Mouse (Mus musculus) induced T-regulatory cell, adult 2 months (primary cell): ENCODE measurements at regions not wholly inside any gene's neighbourhood (a gene's known extent, or its start where the extent isn't known, plus 50 kb on each side); places are given as distances from the start of the nearest gene placed in this dataset.
A peak's percentile ranks its signal among the peaks of the same experiment; 100 is the strongest.

Source experiments
- DNase-seq: peaks from one replicate; pipeline ENCODE4 v3.0.0-alpha.2; 2012; ENCODE audit warnings: low read depth

- no peak for DNase-seq
These were observed 368.9 kb upstream of the Tbx3 start for GRCm38 (mm10) chr5:119301539-119301938.

GRCm38 (mm10) chr5:119304721-119305120 lies 365.7 kb upstream of the Tbx3 start:
- no peak for DNase-seq

GRCm38 (mm10) chr5:119307768-119308167 lies 362.7 kb upstream of the Tbx3 start:
- no peak for DNase-seq

GRCm38 (mm10) chr5:119310178-119310930 lies 360.1 kb upstream of the Tbx3 start:
- no peak for DNase-seq

GRCm38 (mm10) chr5:119312808-119313207 lies 357.7 kb upstream of the Tbx3 start:
- no peak for DNase-seq

- DNase-seq = no peak
These were observed 355.3 kb upstream of the Tbx3 start for GRCm38 (mm10) chr5:119315149-119315548.

DNA sequence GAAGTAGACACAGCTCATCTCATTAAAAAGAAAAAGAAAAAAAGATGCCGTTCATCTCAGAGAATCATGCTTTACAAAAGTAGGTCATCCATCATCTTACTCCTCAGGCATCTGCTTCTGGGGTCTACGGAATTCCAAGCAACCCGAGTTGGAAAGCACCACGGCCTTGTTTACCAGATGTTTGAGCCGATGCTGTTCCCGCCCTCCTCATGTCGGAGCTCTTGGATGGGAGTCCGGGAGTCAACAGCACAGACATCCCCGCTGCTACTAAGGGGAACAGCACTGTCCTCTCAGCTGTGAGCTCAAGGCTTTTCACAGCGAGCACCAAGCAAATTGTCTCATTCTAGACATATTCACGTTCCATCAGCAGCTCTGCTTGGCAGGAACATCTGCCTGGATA lies 352.9 kb upstream of the Tbx3 start:
- no peak for DNase-seq

DNA sequence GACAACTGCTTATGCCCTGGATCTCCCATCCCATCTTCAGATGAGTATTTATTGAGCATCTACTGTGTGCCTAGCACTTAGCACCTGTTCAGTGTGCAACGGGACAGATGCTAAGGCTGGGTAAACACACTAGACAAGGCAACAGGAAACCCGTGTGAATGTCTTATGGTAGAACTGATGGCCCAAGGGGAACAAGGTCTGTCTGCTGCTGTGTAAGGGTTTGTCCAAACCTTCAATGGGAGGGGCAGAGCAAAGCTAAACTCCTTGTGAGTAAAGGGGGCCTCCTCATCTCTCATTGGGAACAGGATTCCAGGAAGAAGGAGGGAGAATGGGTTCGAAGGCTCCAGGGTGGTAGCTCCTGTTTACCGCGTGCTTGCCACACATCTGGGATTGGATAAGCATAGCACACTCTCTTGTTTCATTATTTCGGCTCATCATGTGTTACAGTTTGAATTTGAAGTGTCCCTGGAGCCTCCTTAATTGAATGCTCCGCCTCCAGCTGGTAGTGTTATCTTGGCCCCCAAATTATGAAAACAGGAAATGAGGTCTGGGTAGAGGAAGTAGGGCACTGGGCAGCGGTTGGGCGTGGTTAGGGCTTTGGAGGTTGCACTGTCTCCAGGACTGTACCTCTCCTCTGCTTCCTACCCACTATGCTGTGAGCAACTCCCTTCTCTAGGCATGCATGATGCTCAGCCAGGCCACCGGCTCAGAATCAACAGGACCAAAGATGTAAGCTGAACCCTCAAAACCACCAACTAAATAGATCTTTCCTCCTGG lies 348.9 kb upstream of the Tbx3 start:
- peak; percentile 4 for DNase-seq

DNA sequence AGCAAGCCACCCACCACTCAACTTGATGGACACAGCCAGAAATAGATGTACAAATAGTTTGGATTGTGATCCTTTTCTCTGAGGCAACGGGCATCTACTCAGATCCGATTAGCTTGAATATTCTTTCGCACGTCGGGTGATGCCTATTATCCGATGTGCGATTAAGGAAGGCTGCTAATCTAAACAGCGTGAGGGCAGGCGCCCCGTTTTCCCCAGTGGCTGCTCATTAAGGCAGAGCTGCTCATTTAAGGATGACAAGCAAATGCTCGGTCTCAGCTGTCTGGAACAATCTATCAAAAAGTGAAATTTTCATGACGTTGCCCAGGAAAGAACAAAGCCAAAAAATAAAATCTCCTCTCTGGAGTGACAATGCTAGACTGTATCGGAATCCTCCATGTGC lies 348.1 kb upstream of the Tbx3 start:
- no peak for DNase-seq

GRCm38 (mm10) chr5:119325681-119326255 lies 344.7 kb upstream of the Tbx3 start:
- no peak for DNase-seq

DNA sequence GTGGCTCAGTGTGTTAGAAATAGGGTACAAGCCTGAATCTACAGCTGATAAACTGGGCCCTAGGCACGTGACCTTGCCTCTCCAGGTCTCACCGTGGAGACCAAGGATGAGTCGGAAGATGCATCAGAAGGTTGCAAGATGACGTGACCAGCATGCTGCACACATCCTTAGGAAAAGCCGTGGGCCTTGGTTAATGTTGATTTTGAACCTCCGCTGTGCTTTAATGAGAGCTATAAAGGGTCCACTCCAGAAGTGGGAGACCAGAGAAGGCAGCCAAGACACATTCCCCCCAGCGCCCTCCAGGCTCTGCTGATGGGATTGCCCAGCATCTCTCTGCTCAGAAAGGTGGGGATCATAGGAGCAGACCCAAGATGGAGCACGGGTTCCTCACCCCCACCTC lies 343.6 kb upstream of the Tbx3 start:
- no peak for DNase-seq

GRCm38 (mm10) chr5:119328971-119329370 lies 341.5 kb upstream of the Tbx3 start:
- DNase-seq = no peak

- no peak for DNase-seq
These were observed 341.1 kb upstream of the Tbx3 start for GRCm38 (mm10) chr5:119329371-119329770.

DNA sequence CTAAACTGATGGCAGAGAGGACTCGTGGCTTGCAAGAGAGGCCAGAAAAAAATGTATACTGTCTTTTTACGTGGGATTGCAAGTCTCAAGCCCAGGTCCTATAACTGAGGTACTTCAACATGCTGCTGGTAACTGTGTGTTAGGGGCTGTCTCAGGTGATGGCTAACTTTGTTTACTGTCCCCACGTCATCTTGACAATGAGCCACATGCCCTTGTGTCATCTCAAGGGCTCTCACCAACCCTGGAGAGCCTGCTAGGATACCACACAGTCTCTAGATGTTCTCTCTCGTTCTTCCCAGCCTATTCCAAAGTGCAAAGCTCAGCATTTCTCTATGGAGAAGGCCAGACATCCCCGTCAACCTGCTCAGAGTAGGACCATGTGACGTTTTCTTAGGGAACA lies 340.6 kb upstream of the Tbx3 start:
- no peak for DNase-seq

GRCm38 (mm10) chr5:119331461-119331860 lies 339.0 kb upstream of the Tbx3 start:
- DNase-seq = no peak

- DNase-seq = no peak
These were observed 337.8 kb upstream of the Tbx3 start for GRCm38 (mm10) chr5:119332621-119333020.

GRCm38 (mm10) chr5:119335211-119335610 lies 335.3 kb upstream of the Tbx3 start:
- DNase-seq = no peak

DNA sequence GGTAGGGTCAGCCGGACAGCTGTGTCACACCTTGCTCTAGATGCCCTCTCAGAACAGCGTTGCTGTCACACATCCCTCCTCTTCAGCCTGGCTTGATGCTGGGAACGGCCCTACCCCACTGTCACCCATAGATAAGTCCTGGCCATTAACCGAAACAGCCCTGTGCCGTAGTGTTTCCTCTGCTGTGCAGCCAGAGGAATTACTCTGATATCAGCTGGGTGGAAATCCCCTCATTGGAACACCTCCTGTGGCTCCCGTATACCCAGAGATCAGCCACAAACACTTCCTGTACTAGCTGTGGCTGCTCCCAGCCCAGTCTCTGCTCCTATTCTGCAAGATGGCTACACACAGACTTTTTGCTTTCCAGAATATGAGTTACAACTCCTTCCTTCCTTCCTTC lies 334.5 kb upstream of the Tbx3 start:
- DNase-seq = no peak

DNA sequence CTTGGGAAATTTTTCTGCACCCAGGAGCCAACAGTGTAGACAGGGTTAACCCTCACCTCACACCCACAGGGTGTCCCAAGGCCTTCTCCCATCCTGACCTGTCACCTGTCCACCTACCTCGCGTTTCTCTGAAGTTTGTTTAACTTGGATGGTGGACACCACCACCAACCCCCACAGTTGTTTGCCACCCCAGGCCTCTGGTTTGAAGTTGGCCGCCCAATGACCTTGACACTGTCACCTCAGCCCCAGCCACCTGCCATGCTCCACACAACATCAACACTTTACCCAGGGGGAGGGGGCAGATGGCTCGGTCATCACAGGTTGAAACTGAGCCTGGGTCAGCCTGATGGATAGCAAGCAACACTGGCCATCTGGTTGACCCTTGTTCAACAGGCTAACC lies 332.7 kb upstream of the Tbx3 start:
- DNase-seq = no peak

GRCm38 (mm10) chr5:119338711-119339110 lies 331.8 kb upstream of the Tbx3 start:
- no peak for DNase-seq

DNA sequence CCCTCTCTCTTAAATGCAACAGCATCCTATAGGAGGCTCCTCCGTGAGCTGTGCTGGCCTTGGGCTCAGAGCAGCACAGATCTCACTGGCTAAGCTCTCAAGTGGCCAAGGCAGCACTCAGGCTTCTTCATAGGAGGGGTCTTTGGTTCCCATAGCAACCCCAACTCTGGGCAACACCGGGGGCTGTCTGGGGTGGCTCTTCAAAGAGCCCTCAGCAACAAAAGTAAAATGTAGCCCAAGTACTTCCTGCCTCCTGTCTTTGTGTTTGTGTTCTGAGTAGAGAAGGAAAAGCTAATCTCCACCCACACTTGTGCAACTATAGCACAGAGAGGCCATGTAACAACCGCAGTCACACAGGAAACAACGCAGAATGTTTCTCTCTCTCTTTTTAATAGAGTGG lies 322.2 kb upstream of the Tbx3 start:
- DNase-seq = peak; percentile 22

- no peak for DNase-seq
These were observed 321.1 kb upstream of the Tbx3 start for GRCm38 (mm10) chr5:119349395-119349794.

DNA sequence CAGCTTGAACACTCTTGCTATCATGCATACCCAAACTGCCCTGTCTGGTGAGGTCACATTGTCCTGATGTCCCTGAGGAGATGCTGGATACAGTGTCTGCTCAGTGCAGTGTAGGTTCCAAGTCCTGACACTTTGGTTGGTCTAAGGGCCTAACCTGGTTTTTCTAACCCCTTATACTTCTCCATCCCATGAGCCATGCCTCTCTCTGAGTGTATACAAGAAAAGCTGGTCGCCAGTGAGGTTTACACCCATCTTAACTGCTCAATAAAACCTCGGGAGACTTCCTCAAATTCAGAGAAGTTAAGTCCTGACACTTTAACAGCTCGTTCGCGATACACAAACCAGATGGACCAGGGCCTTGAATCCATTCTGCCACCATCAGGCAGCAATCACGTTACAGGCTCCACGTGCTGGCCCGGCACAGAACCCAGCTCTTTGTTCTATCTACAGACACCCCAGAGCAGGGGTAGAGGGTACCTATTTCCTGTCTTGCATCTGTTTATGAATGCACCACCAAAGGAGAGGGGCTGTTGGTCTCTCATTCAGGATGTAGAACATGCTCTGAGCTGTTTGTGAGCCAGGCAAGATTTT lies 320.0 kb upstream of the Tbx3 start:
- DNase-seq = no peak
